Mouse (Mus musculus): Measurements from ENCODE around the gene Elk3. TPM values are rescaled to one million over a fixed set of nuclear protein-coding genes. Genes with fewer than 3 reads are reported as not detected.
A peak's percentile ranks its signal among the peaks of the same experiment; 100 is the strongest.

Gene Elk3
- polyA plus RNA-seq, 1 experiment from 2014 or later: 26.8 TPM

GRCm38 (mm10) chr10:93346208-93346936, 35.4 kb upstream of the Elk3 start:
- Histone ChIP-seq H3K4me2 (no peak overlapping the region), H3K9me3 (no peaks in the 10 kb centered on the region), H3K4me1 (no peaks in the 10 kb centered on the region), H3K36me3 (no peaks in the 10 kb centered on the region), H3K9ac (no peak overlapping the region), H3K4me3 (replicated peaks) (no peak overlapping the region), H3K27ac (no peak overlapping the region), H3K27me3 (replicated peaks) (no peaks in the 10 kb centered on the region)
- no peak for ATAC-seq (ENCODE audit: insufficient read depth, low FRiP score, low read depth)
- 86% methylated on average over 9 of the region's 9 CpGs for WGBS

DNA sequence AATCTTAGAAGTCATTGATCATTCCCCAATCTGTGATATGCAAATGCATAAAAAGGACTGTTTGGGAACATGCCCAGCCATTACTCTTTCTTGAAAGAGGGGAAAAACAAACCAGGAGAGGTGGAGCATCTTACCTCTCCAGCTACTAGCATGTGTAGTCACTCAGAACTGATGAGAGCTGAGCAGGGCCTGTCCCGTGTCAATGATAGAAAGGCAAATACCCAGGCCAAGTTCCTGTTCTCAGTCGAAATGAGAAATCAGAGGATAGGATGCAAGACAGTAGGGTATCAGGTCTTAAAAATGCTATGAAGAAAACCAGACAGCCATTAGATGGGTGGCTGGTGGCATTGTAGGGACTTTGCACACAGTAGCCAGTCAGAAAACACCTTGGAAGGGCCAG, 34.6 kb upstream of the Elk3 start:
- 68% methylated on average over 2 of the region's 2 CpGs for WGBS
- H3K9me3 ChIP-seq: no peaks in the 10 kb centered on the region
- H3K4me3 ChIP-seq (replicated peaks): no peak overlapping the region
- H3K36me3 ChIP-seq: no peaks in the 10 kb centered on the region
- H3K27ac ChIP-seq: no peak overlapping the region
- no peaks in the 10 kb centered on the region for H3K4me1 ChIP-seq
- H3K27me3 ChIP-seq (replicated peaks): no peaks in the 10 kb centered on the region
- no peak for ATAC-seq (ENCODE audit: insufficient read depth, low FRiP score, low read depth)
- H3K9ac ChIP-seq: no peak overlapping the region
- H3K4me2 ChIP-seq: no peak overlapping the region

DNA sequence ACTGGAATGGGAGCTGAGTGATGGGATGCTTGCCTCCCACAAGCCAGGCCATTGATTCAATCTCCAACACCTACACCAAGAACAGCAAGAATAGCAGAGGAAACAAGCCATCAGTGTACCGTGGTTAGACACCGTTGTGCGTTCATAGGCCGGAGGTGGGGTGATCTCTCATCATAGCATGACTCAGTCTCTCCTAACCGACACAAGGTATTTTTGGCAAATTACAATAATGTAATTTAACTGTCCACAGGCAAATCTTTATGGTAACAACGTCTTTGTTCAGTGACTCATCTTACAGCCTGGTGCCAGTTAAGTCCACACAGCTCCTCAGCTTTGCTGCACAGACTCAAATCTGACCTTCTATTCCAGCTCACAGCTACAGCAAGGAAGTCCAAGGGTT, 32.5 kb upstream of the Elk3 start:
- no peak overlapping the region for H3K4me3 ChIP-seq (replicated peaks)
- no peaks in the 10 kb centered on the region for H3K9me3 ChIP-seq
- H3K27ac ChIP-seq: no peak overlapping the region
- no peak overlapping the region for H3K4me2 ChIP-seq
- no peak for ATAC-seq (ENCODE audit: insufficient read depth, low FRiP score, low read depth)
- no peak overlapping the region for H3K9ac ChIP-seq
- WGBS: 86% methylated on average over 6 of the region's 6 CpGs
- H3K4me1 ChIP-seq: no peaks in the 10 kb centered on the region
- no peaks in the 10 kb centered on the region for H3K27me3 ChIP-seq (replicated peaks)
- H3K36me3 ChIP-seq: no peaks in the 10 kb centered on the region

- no peak overlapping the region for H3K4me2 ChIP-seq
- no peaks in the 10 kb centered on the region for H3K36me3 ChIP-seq
- H3K4me3 ChIP-seq (replicated peaks): no peak overlapping the region
- no peaks in the 10 kb centered on the region for H3K27me3 ChIP-seq (replicated peaks)
- WGBS: 97% methylated on average over 3 of the region's 3 CpGs
- H3K4me1 ChIP-seq: no peaks in the 10 kb centered on the region
- ATAC-seq (ENCODE audit: insufficient read depth, low FRiP score, low read depth): no peak
- H3K9ac ChIP-seq: no peak overlapping the region
- no peak overlapping the region for H3K27ac ChIP-seq
- no peaks in the 10 kb centered on the region for H3K9me3 ChIP-seq
Observed at GRCm38 (mm10) chr10:93342986-93343385, 32.1 kb upstream of the Elk3 start.

GRCm38 (mm10) chr10:93338526-93338925, 27.6 kb upstream of the Elk3 start:
- H3K36me3 ChIP-seq: no peaks in the 10 kb centered on the region
- ATAC-seq (ENCODE audit: insufficient read depth, low FRiP score, low read depth): no peak
- no peaks in the 10 kb centered on the region for H3K27me3 ChIP-seq (replicated peaks)
- H3K9me3 ChIP-seq: no peaks in the 10 kb centered on the region
- H3K4me1 ChIP-seq: no peaks in the 10 kb centered on the region
- no peak overlapping the region for H3K9ac ChIP-seq
- WGBS: 83% methylated on average over 5 of the region's 5 CpGs
- no peak overlapping the region for H3K4me2 ChIP-seq
- no peak overlapping the region for H3K27ac ChIP-seq
- H3K4me3 ChIP-seq (replicated peaks): no peak overlapping the region

DNA sequence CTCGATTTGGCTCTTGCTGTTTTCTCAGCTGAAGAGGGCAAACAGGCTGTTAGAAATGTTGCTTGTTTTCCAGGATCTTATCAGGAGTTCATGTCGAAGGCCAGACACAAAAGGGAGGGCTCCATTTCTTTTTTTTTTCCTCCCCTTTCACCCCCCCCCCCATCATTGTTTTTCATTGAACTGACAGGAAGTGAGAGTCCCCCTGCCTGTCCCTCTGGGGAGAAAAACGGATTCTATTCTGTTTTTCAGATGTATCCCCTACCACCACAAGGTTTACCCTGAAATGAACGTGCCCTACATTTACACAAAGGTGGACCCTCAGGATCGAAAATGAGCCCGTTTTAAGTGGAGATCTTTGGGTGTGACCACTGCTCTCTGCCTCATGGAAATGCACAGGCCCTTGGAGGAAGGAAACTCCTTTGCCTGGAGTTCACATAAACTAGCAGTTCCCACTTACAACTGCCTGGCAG, 25.6 kb upstream of the Elk3 start:
- no peak overlapping the region for H3K4me2 ChIP-seq
- H3K9ac ChIP-seq: no peak overlapping the region
- no peaks in the 10 kb centered on the region for H3K36me3 ChIP-seq
- no peak for ATAC-seq (ENCODE audit: insufficient read depth, low FRiP score, low read depth)
- peak overlapping the region; percentile 28; the same call in 1 of the 2 replicates for H3K27ac ChIP-seq
- WGBS: 45% methylated on average over 6 of the region's 6 CpGs
- H3K9me3 ChIP-seq: no peaks in the 10 kb centered on the region
- no peaks in the 10 kb centered on the region for H3K27me3 ChIP-seq (replicated peaks)
- no peak overlapping the region for H3K4me3 ChIP-seq (replicated peaks)
- no peaks in the 10 kb centered on the region for H3K4me1 ChIP-seq

DNA sequence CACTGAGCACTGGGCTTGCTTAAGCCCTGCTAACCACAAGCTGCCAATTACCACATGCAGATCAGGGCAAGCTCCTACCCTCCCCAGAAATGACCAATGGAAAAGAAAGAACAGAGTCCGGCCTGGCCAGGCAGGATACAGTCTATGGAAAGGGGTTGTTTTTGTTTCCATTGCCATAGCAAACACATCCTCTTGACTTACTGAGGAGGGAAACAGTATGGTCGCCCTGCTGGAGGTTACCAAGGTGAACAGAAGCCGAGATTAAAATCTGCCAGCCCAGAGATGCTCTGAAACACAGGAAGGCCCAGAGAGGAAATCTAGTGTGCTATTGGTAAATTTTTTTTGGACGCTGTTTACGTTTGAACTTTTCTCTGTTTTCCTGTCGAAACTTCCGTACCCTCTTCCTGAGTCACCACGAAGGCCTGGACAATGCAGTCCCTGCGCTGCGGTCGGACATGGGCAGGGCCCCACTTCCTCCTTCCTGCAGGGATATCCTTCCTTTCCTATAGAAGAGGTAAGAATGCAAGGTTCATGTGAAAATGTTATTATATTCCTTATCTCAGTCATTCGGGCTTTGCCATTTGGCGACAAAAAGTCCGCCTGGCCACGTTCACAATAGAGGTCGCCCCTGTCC, 25.0 kb upstream of the Elk3 start:
- H3K4me3 ChIP-seq (replicated peaks): no peak overlapping the region
- H3K27ac ChIP-seq: peak overlapping the region; percentile 23; the same call in 1 of the 2 replicates
- ATAC-seq (ENCODE audit: insufficient read depth, low FRiP score, low read depth): peak; percentile 63; the same call in 1 of the 2 replicates
- H3K4me1 ChIP-seq: no peaks in the 10 kb centered on the region
- H3K9me3 ChIP-seq: no peaks in the 10 kb centered on the region
- no peaks in the 10 kb centered on the region for H3K36me3 ChIP-seq
- H3K27me3 ChIP-seq (replicated peaks): no peaks in the 10 kb centered on the region
- H3K9ac ChIP-seq: no peak overlapping the region
- 57% methylated on average over 16 of the region's 16 CpGs for WGBS
- no peak overlapping the region for H3K4me2 ChIP-seq

DNA sequence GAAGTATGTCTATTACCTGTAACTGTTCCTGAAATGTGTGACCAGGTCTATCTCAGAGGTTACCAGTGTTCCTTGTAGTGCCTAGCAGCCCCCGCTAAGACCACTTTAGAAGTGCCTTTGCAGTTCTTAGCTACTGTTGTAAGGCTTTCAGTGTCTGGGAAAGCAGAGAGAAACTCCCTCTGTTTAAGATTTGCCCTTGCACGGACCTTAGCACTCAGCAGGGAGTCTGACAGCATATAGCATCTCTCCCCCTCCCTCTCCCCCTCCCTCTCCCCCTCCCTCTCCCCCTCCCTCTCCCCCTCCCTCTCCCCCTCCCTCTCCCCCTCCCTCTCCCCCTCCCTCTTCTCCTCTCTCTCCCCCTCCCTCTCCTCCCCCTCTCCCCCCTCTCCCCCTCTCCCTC, 24.1 kb upstream of the Elk3 start:
- H3K4me2 ChIP-seq: no peak overlapping the region
- no peaks in the 10 kb centered on the region for H3K4me1 ChIP-seq
- WGBS: 54% methylated on average over 2 of the region's 2 CpGs
- no peak overlapping the region for H3K4me3 ChIP-seq (replicated peaks)
- H3K36me3 ChIP-seq: no peaks in the 10 kb centered on the region
- ATAC-seq (ENCODE audit: insufficient read depth, low FRiP score, low read depth): no peak
- H3K9ac ChIP-seq: no peak overlapping the region
- no peak overlapping the region for H3K27ac ChIP-seq
- no peaks in the 10 kb centered on the region for H3K9me3 ChIP-seq
- no peaks in the 10 kb centered on the region for H3K27me3 ChIP-seq (replicated peaks)

DNA sequence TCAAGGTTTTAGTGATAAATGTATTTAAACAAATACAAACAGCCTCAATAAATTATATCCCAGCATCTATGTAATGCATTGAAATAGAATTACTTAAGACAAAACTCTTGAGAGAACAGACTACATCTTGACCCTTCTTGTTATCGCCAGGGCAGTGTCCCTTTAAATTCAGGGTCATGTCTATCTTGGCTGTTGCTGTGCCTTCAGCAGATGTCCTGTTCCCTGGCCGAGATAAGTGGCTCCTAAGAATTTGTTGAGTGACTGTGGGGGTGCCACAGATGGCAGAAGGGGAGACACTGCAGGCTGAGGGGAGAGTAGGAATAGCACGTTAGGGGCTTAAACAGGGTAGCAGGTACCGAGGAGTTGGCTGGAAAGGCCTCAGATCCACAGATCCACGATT, 22.3 kb upstream of the Elk3 start:
- no peak overlapping the region for H3K9ac ChIP-seq
- H3K9me3 ChIP-seq: no peaks in the 10 kb centered on the region
- no peaks in the 10 kb centered on the region for H3K36me3 ChIP-seq
- no peak overlapping the region for H3K4me3 ChIP-seq (replicated peaks)
- H3K27me3 ChIP-seq (replicated peaks): no peaks in the 10 kb centered on the region
- 73% methylated on average over 5 of the region's 5 CpGs for WGBS
- no peak for ATAC-seq (ENCODE audit: insufficient read depth, low FRiP score, low read depth)
- H3K27ac ChIP-seq: no peak overlapping the region
- no peak overlapping the region for H3K4me2 ChIP-seq
- no peaks in the 10 kb centered on the region for H3K4me1 ChIP-seq

- WGBS: 34% methylated on average over 3 of the region's 3 CpGs
- Histone ChIP-seq H3K4me1 (no peaks in the 10 kb centered on the region), H3K36me3 (no peaks in the 10 kb centered on the region), H3K4me2 (no peak overlapping the region), H3K9ac (no peak overlapping the region), H3K4me3 (replicated peaks) (no peak overlapping the region), H3K9me3 (no peaks in the 10 kb centered on the region), H3K27ac (no peak overlapping the region), H3K27me3 (replicated peaks) (no peaks in the 10 kb centered on the region)
- no peak for ATAC-seq (ENCODE audit: insufficient read depth, low FRiP score, low read depth)
Observed at GRCm38 (mm10) chr10:93332261-93332809, 21.4 kb upstream of the Elk3 start.

DNA sequence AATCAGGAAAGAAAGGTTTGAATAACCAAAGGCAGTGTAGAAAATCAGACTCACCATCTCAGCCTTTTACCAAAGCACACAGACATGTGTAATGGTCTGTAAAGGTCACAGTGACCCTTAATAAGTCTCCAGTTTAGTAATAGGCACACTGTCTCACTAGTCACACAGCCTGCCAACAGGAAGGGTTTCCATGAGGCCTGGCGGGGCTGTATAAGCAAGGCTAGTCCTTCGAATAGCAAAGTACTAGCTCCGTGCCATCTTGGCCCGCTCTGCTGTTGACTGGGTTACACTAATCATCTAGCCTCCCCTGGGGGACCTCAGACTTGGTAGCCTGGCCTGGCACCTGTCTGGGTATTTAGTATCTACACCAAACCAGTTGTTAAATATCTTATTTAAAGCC, 20.6 kb upstream of the Elk3 start:
- 96% methylated on average over 4 of the region's 4 CpGs for WGBS
- Histone ChIP-seq H3K9ac (no peak overlapping the region), H3K9me3 (no peaks in the 10 kb centered on the region), H3K27me3 (replicated peaks) (no peaks in the 10 kb centered on the region), H3K27ac (no peak overlapping the region), H3K4me1 (no peaks in the 10 kb centered on the region), H3K4me3 (replicated peaks) (no peak overlapping the region), H3K36me3 (no peaks in the 10 kb centered on the region), H3K4me2 (no peak overlapping the region)
- no peak for ATAC-seq (ENCODE audit: insufficient read depth, low FRiP score, low read depth)

DNA sequence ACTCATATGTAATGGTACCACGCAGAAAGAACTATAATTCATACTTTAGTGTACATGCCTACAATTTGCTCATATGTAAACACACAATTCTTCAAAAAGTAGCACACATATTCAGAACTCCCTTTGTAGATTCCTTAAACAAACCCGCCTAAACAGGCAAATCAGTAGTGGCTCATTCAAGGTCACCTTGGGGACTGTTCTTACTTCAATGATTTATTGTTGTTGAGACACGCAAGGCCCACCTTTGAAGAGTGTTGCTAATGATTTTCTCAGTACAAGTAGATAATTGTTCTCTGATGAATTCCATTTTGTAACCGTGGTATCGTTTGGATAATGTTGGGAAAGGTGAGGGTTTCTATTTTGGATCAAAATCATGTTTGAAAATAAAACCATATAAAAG, 17.4 kb upstream of the Elk3 start:
- no peaks in the 10 kb centered on the region for H3K36me3 ChIP-seq
- H3K4me3 ChIP-seq (replicated peaks): no peak overlapping the region
- H3K4me1 ChIP-seq: no peaks in the 10 kb centered on the region; the same call in 1 of the 2 replicates
- no peak overlapping the region for H3K4me2 ChIP-seq
- WGBS: 60% methylated on average over 5 of the region's 5 CpGs
- H3K27ac ChIP-seq: no peak overlapping the region
- no peak for ATAC-seq (ENCODE audit: insufficient read depth, low FRiP score, low read depth)
- no peaks in the 10 kb centered on the region for H3K9me3 ChIP-seq
- H3K9ac ChIP-seq: no peak overlapping the region
- no peaks in the 10 kb centered on the region for H3K27me3 ChIP-seq (replicated peaks)

All from stomach, embryonic 15.5 days (tissue).